Mouse (Mus musculus) embryonic fibroblast, embryonic 13.5 days (primary cell): ENCODE results near the gene Pet100. TPM values are rescaled to one million over a fixed set of nuclear protein-coding genes. Genes with fewer than 3 reads are reported as not detected.

ENCODE experiments used
- H3K27ac ChIP-seq: 2 replicates; pipeline ENCODE4 v1.5.1; 2012; ENCODE audit warnings: low read length, control low read depth, inconsistent platforms; ENCODE audit not compliant: insufficient read depth
- H3K4me1 ChIP-seq: 2 replicates; pipeline ENCODE4 v1.6.1; 2011; ENCODE audit warnings: low read length; ENCODE audit not compliant: control insufficient read depth, insufficient read depth
- H3K4me3 ChIP-seq: 2 replicates; pipeline ENCODE4 v1.5.1; 2011; ENCODE audit warnings: mild to moderate bottlenecking, control low read depth, low read length; ENCODE audit not compliant: insufficient read depth
- CTCF ChIP-seq: IDR thresholded peaks from 2 replicates; pipeline ENCODE4 v1.5.1; 2011; ENCODE audit warnings: mild to moderate bottlenecking, control low read depth, low read length, moderate library complexity, borderline replicate concordance; ENCODE audit not compliant: insufficient read depth
- POLR2A ChIP-seq: IDR thresholded peaks from 2 replicates; pipeline ENCODE4 v1.6.1; 2011; ENCODE audit warnings: low read depth, mild to moderate bottlenecking, control low read depth, low read length, moderate library complexity
- polyA plus RNA-seq: library from polyadenylated mRNA; stranded (reverse); fragments of >200 nt; gene quantifications from 2 replicates; pipeline ENCODE4 v1.2.4, GENCODE M21; 2011; ENCODE audit warnings: low read depth; ENCODE audit not compliant: missing spikeins, insufficient read length

Pet100 gene
- polyA plus RNA-seq, 1 experiment = 73.1 TPM

DNA sequence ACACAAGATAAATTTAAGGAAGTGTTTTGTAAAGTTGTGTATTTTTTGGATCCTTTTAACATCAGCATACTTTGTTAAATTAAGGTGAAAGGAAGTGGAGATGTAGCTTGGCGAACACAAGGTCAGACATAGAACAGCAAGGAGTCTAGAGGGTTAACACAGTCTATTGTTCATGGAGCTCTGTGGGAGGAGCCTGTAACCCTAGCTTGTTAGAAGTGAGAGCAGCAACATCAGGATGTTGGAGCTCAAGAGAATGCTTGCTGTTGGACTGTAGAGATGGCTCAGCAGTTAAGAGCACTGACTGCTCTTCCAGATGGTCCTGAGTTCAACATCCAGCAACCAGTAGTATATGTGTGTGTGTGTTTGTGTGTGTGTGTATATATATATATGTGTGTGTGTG is 27.6 kb downstream of the Pet100 start:
- no peak overlapping the region for H3K4me3 ChIP-seq
- H3K4me1 ChIP-seq = peaks cover 2% of the 10 kb centered on the region; the same call in 1 of the 2 replicates
- TF ChIP-seq CTCF (no peak), POLR2A (no peak)
- no peak overlapping the region for H3K27ac ChIP-seq

DNA sequence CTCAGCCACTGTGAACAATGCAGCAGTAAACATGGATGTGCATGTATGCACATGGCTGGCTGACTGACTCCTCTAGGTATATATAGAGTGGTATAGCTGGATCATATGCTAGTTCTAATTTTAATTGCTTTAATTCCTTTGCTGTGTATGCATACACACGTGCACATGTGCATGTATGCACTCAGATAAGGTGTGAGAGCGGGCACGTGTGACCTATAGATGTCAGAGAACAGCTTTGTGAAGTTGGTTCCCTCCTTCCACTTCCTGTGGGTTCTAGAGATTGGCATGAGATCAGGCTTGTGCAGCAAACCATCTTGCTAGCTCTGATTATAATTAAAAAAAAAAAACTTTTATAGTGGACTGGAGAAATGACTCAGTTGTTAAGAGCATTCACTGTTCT is 31.5 kb downstream of the Pet100 start:
- Histone ChIP-seq H3K4me3 (no peak overlapping the region), H3K27ac (no peak overlapping the region), H3K4me1 (no peaks in the 10 kb centered on the region)
- TF ChIP-seq CTCF (no peak), POLR2A (no peak)

DNA sequence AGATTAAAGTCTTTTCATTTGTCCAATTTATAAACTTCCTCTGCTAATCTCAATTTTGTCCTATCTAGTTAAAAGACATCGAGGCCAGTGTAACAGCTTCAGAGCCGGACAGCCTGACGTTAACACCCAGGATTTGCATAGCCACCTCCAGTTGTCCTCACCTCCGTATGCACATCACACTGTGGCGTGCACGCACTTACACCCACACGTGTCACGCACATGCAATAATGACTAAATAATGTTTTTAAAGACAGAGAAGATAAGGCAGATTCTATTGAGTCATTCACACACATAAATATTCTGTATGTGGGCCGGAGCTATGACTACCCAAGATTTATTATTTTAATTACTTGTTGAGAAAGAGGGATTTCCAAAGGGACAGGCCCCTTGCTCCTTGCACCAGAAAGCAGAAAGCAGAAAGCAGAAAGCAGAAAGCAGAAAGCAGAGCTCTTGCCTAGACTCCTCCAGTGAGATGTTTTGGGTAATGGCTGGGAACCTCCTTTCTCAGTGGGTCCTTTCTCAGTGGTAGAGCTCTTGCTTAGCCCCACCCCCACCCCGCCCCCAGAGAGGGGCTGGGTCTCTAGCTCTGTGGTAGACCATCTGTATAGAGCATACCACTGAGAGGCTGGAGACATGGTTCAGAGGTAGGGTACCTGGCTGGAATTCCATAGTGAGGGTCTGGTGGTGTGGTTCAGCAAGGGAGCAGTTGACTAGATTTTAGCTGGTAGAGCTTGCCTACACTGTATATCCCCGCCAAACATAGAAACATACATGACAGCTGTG is 33.6 kb downstream of the Pet100 start:
- Histone ChIP-seq H3K4me1 (no peaks in the 10 kb centered on the region), H3K27ac (no peak overlapping the region)
- TF ChIP-seq CTCF = no peak
- TF ChIP-seq POLR2A = no peak

DNA sequence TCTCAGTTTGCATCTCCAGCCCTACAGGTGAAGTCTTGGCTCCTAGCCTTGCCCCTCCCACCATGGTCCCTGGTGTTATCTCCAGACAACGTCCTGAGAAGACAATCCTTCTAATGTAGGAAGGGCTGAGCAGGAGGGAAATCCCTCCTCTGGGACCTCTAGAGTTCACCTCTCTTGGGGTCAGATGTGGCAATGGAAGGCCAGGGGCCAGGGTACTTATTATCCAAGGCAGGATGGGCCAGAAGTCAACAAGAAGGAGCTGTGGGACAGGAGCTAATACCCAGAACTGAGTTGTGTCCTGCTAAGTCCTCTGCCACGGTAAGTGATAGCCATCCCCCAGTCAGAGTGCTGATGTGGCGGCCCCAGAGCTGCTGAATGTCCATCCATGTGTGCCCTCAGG is 34.2 kb downstream of the Pet100 start, which contains the start of gene Retn:
TSS of gene Retn (plus strand) at position 245 of the 400 bp plus-strand sequence.
- no peak for TF ChIP-seq POLR2A
- TF ChIP-seq CTCF = no peak

More for the DNA sequence above, 33.6 kb downstream of the Pet100 start:
- no peak overlapping the region for H3K4me3 ChIP-seq

DNA sequence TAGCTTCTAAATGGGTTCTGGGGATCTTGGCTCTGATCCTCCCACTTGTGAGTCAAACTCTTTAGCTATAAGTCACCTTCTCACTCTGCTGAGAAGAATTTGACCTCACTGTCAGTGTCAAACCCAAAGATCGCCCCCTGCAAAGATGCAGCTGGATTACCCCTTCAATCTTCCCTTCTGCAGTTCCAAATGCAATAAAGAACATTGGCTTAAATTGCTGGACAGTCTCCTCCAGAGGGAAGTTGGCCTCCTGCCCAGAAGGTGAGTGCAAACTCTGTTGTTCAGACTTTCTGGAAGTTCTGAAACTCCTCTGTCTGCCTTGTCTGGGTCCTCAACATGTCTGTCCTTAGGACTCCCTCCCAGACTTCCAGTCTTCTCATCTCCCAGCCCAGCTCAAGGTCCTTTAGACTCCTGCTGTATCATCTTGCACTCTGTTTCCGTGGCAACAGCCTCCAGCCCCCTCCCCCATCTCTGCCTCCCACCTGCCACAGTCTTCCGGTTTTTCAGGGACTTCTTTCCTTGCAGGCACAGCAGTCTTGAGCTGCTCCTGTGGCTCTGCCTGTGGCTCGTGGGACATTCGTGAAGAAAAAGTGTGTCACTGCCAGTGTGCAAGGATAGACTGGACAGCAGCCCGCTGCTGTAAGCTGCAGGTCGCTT is 35.5 kb downstream of the Pet100 start:
- no peak overlapping the region for H3K27ac ChIP-seq
- no peak overlapping the region for H3K4me3 ChIP-seq
- H3K4me1 ChIP-seq = no peaks in the 10 kb centered on the region
- TF ChIP-seq POLR2A (no peak), CTCF (no peak)

More for the DNA sequence above, 34.2 kb downstream of the Pet100 start, which contains the start of gene Retn:
- Histone ChIP-seq H3K4me1 (no peaks in the 10 kb centered on the region), H3K4me3 (no peak within 1 kb of the TSS), H3K27ac (no peak within 1 kb of the TSS)

DNA sequence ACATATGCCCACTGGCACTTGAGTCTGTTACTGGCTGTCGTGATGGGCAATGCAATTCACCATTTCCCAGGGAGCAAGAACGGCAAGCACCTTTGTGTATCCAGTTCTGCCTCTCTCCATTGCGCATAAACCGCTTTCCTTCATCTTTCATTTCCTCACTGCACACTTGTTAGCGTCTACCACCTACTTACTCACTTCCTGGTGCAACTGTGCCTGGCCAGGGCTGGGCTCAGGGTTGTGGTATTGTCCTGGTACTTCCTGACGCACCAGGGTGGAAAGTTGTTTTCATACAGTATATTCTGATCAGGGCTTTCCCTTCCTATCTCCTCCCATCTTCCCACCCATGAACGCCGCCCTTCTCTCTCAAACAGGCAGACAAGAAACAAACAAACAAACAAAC is 39.5 kb downstream of the Pet100 start:
- Histone ChIP-seq H3K4me3 (no peak overlapping the region), H3K4me1 (no peaks in the 10 kb centered on the region), H3K27ac (no peak overlapping the region)
- TF ChIP-seq CTCF (no peak), POLR2A (no peak)

DNA sequence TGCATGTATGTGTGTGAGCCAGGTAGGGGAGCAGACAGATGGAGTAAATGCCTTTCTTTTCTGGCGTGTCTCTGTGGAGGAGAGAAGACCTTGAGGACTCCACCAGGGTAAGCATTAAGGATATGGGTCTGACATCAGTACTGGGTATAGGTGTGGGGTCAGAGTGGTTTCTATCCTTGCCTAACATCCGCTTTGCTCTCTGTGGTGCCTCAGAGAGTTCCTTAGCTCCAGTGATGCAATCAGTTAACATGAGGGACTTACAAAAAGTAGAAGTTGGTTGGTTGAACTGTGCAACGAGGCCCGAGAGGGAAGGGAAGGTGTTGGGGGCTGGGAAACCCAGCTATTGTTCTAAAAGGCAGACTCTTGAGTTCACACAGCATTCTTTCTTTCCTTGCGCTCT is 43.1 kb downstream of the Pet100 start:
- no peak overlapping the region for H3K4me3 ChIP-seq
- TF ChIP-seq CTCF (no peak), POLR2A (no peak)
- no peaks in the 10 kb centered on the region for H3K4me1 ChIP-seq

DNA sequence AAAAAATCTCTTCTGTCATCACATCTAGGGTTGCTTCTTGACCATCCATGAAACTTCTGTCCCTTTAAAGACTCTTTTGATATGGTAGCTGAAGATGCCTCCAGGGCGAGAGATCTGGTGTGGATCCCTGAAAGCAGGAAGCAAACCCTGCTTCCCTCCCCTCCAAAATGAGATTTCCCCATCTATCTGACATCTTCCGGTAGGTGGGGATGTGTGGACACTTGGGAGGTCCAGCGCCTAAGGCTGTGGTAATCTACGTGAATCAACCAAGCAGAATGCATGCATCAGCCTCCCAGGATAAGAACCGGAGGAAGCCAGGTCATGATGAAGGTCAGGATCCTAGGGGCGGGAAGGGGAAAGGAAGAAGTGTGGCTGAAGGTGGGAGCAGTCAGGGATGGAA is 44.2 kb downstream of the Pet100 start, which contains the start of gene Mcemp1:
TSS of gene Mcemp1 (plus strand) at position 248 of the 400 bp plus-strand sequence.
- TF ChIP-seq CTCF (no peak), POLR2A (no peak)
- no peak within 1 kb of the TSS for H3K4me3 ChIP-seq
- H3K27ac ChIP-seq = no peak within 1 kb of the TSS
- no peaks in the 10 kb centered on the region for H3K4me1 ChIP-seq

More for the DNA sequence above, 43.1 kb downstream of the Pet100 start:
- H3K27ac ChIP-seq = no peak overlapping the region

DNA sequence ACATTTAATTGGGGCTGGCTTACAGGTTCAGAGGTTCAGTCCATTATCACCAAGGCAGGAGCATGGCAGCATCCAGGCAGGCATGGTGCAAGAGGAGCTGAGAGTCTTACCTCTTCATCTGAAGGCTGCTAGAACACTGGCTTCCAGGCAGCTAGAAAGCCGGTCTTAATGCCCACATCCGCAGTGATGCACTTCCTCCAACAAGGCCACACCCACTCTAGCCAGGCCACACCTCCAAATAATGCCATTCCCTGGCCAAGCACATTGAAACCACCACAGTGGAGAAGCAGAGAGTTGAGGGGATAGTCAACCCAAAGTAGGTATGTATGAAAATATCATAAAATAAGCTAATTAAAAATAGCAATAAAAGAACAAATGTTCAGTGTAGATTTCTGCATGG is 49.0 kb downstream of the Pet100 start:
- TF ChIP-seq CTCF (no peak), POLR2A (no peak)
- Histone ChIP-seq H3K4me3 (no peak overlapping the region), H3K27ac (no peak overlapping the region), H3K4me1 (no peaks in the 10 kb centered on the region)

DNA sequence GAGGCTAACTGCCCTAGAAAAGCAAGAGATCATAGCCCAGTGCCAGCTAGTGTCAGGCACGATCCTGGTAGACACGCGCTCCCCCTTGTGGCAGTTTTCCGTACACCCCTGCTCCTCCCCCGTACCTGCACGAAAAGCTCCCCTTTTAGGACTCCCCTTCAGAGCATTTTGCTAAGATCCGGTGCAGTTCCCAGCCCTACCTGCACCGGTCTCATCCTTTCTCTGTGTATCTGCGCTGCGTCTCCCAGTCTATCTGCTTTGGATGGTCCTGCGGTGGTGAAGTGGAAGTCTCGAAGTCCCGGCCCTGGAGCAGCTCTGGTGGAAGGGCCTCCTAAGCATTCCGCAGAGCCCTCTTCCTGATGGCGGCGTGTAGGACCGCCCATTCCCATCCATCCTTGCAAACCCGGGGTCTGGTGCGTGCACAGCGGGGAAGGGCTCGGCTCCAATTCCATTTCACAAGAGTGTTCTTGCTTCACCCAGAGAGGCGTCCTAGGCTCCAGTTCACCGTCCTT is 50.7 kb downstream of the Pet100 start, which contains the start of gene Fcor:
TSS of gene Fcor (minus strand) at position 383 of the 512 bp plus-strand sequence.
- TF ChIP-seq POLR2A (peak; percentile 79), CTCF (peak; percentile 98)
- H3K27ac ChIP-seq = no peak within 1 kb of the TSS
- no peaks in the 10 kb centered on the region for H3K4me1 ChIP-seq
- peak within 1 kb of the TSS; percentile 54 for H3K4me3 ChIP-seq
